Mouse (Mus musculus): ENCODE data around the gene Ush2a.

DNA sequence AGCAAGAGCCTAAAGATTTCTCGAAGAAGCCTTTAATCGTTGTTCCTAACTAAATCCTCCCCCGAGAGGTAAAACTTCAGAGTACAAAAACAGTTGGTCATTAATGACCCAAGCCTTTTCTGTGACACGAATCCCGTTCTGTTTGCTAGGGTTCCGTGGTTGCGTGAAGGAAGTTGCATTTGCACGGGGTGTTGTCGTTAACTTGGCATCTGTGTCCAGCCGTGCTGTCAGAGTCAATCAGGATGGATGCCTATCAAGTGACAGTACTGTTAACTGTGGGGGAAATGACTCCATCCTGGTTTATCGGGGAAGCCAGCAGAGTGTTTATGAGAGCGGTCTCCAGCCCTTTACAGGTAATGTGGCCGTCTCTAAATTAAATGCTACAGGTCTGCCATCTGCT, 287.9 kb downstream of the Ush2a start:
- TF ChIP-seq CTCF (IDR thresholded peaks at IDR 0.05; ENCODE audit: low read depth), result no peak
- no peak for TF ChIP-seq EP300 (IDR thresholded peaks at IDR 0.05; ENCODE audit: low read depth)
